Mouse (Mus musculus): ENCODE measurements around the gene A830005F24Rik.

A830005F24Rik gene

DNA sequence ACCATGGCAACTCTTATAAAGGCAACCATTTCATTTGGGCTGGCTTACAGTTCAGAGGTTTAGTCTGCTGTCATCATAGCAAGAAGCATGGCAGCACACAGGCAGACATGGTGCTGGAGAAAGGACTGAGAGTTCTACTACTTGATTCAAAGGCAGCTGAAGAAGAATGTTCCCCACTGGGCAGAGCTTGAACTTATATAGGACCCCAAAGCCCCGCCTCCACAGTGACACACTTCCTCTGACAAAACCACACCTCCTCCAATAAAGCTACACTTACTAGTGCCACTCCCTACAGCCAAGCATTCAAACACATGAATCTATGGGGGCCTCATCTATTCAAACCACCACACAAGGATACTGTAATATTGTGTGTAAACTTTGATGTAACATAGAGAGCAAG is 41.2 kb downstream of the A830005F24Rik start:
- Histone ChIP-seq H3K36me3 (ENCODE audit: control insufficient read depth, insufficient read depth, low read length, poor library complexity, severe bottlenecking) (no peaks in the 10 kb centered on the region), H3K27me3 (ENCODE audit: control insufficient read depth, insufficient read depth, low read length, poor library complexity, severe bottlenecking) (no peaks in the 10 kb centered on the region)
- DNase-seq (ENCODE audit: low read depth, low spot score): no peak

DNA sequence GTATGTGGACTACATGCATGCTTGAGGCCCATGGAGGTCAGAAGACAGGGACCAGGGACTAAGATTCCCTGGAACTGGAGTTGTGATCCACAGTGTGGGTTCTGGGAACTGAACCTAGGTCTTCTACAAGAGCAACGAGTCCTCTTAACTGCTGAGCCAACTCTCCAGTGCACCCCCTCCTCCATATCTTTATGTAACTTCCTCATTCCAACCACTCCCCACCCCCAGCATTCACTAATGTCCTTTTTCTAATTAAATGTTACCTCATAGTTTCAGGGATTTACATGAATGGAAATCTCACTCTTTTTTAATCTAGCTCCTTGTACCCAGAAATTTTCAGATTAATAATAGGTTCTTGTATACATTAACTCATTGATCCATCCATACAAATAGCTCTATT is 42.6 kb downstream of the A830005F24Rik start:
- H3K36me3 ChIP-seq (ENCODE audit: control insufficient read depth, insufficient read depth, low read length, poor library complexity, severe bottlenecking): no peaks in the 10 kb centered on the region
- DNase-seq (ENCODE audit: low read depth, low spot score): no peak
- H3K27me3 ChIP-seq (ENCODE audit: control insufficient read depth, insufficient read depth, low read length, poor library complexity, severe bottlenecking): no peaks in the 10 kb centered on the region

DNA sequence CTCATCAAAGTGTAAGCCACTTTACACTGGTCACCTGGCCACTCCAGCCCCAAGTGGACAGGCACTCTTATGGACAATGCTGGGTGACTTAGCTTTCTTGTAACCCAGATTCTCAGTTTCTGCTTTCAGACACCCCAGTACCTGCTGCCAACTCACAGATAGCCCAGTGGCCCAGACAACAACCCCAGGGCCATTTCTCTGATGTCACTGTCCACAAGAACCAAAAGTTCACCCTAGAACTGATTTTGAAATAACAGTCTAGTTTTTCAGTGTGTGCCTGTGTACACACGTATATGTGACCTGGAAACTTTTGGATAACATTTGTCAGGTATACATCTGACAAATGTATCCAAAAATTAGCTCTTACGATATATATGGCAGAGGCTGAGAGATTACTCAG is 48.1 kb downstream of the A830005F24Rik start:
- DNase-seq (ENCODE audit: low read depth, low spot score): no peak
- no peaks in the 10 kb centered on the region for H3K36me3 ChIP-seq (ENCODE audit: control insufficient read depth, insufficient read depth, low read length, poor library complexity, severe bottlenecking)
- H3K27me3 ChIP-seq (ENCODE audit: control insufficient read depth, insufficient read depth, low read length, poor library complexity, severe bottlenecking): no peaks in the 10 kb centered on the region

DNA sequence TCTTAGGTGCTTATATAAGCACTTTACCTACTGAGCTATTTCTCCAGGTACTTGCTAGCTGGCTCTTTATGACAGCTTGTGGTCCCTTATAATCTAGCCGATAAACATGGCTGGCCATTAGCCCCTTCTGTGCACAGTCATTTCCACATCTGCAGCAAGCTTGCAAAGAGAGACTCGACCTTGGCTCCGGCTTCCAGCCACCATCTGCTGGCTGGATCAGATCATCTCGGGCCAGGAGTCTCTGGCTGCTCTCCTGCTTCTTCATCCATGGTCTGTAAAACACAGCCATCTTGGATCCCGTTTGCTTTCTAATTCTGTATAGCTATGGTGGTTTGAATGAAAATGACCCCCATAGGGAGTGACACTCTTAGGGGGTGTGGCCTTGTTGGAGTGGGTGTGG is 49.0 kb downstream of the A830005F24Rik start:
- DNase-seq (ENCODE audit: low read depth, low spot score): no peak
- H3K27me3 ChIP-seq (ENCODE audit: control insufficient read depth, insufficient read depth, low read length, poor library complexity, severe bottlenecking): no peaks in the 10 kb centered on the region
- H3K36me3 ChIP-seq (ENCODE audit: control insufficient read depth, insufficient read depth, low read length, poor library complexity, severe bottlenecking): no peaks in the 10 kb centered on the region

Measured in splenic B cell, adult 2 months (primary cell).